Mouse (Mus musculus) heart, postnatal 25 days (tissue): ENCODE results near the gene Pdpr. TPM values are rescaled to one million over a fixed set of nuclear protein-coding genes. Genes with fewer than 3 reads are reported as not detected.

Experiments
- total RNA-seq, 2 experiments: library from RNA; stranded (reverse); gene quantifications; 2 replicates each; pipeline ENCODE4 v1.2.3; 2021

Pdpr gene
- total RNA-seq, 2 experiments from 2014 or later = 92.4 to 93.0 TPM

Other genes starting within 250 kb of the Pdpr start
- gene Cog4, start 248.0 kb upstream of the Pdpr start, total RNA-seq = 10 to 100 TPM; 69.6 to 73.7 TPM
- gene Sf3b3, start 247.8 kb upstream of the Pdpr start, total RNA-seq = 10 to 100 TPM; 39.7 to 42.4 TPM
- 1 to 10 TPM; 4.6 to 5.4 TPM for gene Fuk, start 192.1 kb upstream of the Pdpr start, total RNA-seq
- 10 to 100 TPM; 22.9 to 29.4 TPM for gene St3gal2, start 174.7 kb upstream of the Pdpr start, total RNA-seq
- gene Ddx19a, start 96.8 kb upstream of the Pdpr start, total RNA-seq = 10 to 100 TPM; 33.2 to 33.3 TPM
- 10 to 100 TPM; 10.7 to 11.0 TPM for gene Ddx19b, start 62.9 kb upstream of the Pdpr start, total RNA-seq
- 10 to 100 TPM; 31.4 to 34.5 TPM for gene Aars, start 61.5 kb upstream of the Pdpr start, total RNA-seq
- not detected for gene Exosc6, start 38.3 kb upstream of the Pdpr start, total RNA-seq
- gene Clec18a, start 2.2 kb upstream of the Pdpr start, total RNA-seq = under 1 TPM; 0.75 to 0.94 TPM
- gene Glg1, start 164.6 kb downstream of the Pdpr start, total RNA-seq = 100 to 1,000 TPM in 1 of 2 experiments, 10 to 100 TPM in 1; 96.0 to 105 TPM
- gene Rfwd3, start 205.6 kb downstream of the Pdpr start, total RNA-seq = 10 to 100 TPM; 16.7 to 17.9 TPM
- 1 to 10 TPM; 2.8 TPM for gene Mlkl, start 243.5 kb downstream of the Pdpr start, total RNA-seq